10 mouse cellular contexts compared by ENCODE assay signal in the genomic region with DNA sequence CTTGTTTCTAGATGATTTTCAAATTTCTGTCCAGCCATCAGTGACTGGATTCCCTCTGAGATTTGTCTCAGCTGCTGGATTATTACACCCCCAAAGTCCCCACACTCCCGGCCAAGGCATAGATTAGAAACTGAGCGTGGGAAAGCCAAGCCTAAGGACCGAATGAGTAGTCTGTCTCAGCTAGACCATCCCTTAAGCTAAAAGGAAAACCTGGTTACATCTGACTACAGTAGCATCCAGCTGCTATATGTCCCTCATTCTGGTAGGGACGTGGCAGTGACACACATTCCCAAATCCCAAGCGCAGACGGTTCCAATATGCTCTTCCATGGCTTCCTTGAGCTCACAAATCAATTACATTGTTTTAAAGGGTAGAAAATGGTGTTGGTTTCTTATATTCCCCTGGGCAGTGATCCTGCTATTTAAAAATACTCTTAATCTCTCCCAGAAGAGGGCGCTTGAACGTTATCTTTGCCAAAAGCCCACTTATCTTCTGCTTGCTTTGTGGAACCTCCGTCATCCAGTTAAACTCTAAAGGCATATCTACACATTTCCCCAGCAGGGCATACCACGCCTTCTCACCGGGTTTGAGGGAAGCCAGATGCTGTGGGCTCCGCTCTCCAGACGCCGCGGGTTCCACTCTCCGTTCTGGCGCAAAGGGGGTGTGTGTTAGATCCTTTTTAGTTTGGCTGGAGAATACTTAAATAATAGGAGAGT. TPM values are rescaled to one million over a fixed set of nuclear protein-coding genes. Genes with fewer than 3 reads are reported as not detected.
DNase-seq lines count a peak whose midpoint lies in the region; ATAC-seq and TF ChIP-seq lines count a peak whose summit lies in the region.
"Had no signal": no experiment of that assay in that cellular context is flagged by ENCODE, and none has a peak within 500 bp of the region (broad histone marks: within the 10 kb centered on the region; RNA-seq: fewer than 3 reads in every experiment).

No protein-coding gene starts in this region.

- H3K4me1 ChIP-seq in midbrain, postnatal 0 days (ENCODE audit: insufficient read depth, low read length): 0 out of 2 replicates have a peak, but pooled peaks cover 3% of the 10 kb centered on the region

- H3K4me2 ChIP-seq in midbrain, postnatal 0 days (ENCODE audit: low read depth, low read length, poor library complexity, severe bottlenecking): no peak overlapping the region

- no peak overlapping the region for H3K9ac ChIP-seq in midbrain, postnatal 0 days (replicated peaks; ENCODE audit: low read length, poor library complexity, severe bottlenecking)

- no peak for ATAC-seq in midbrain, postnatal 0 days (ENCODE audit: low FRiP score)

- TF ChIP-seq CTCF in midbrain, postnatal 0 days (IDR thresholded peaks at IDR 0.05): peak; percentile 62

- WGBS in midbrain, postnatal 0 days: 41% methylated on average over 17 of the region's 17 CpGs

- H3K4me3 ChIP-seq in midbrain, postnatal 0 days (ENCODE audit: low read depth, low read length): no peak overlapping the region

- no peak overlapping the region for H3K27ac ChIP-seq in midbrain, postnatal 0 days (ENCODE audit: low read depth, low read length)

- peak; percentile 91 for DNase-seq in heart, adult 11 months
- DNase-seq in heart, postnatal 25 days (ENCODE audit: low spot score): no peak
- peak; percentile 52 for DNase-seq in ZHBTc4 (ENCODE audit: low read depth, low spot score)
- peak; percentile 35 to 45 for DNase-seq in heart, adult 9 months (ENCODE audit: low spot score in 2 of 2)
- peak; percentile 48 to 55 for DNase-seq in kidney, postnatal 4 days
- DNase-seq in midbrain, postnatal 0 days (ENCODE audit: low spot score): peak; percentile 66
- no peak for DNase-seq in testis, postnatal 10 days (ENCODE audit: low spot score)
- no peak for DNase-seq in Muller cell, postnatal 12 days (ENCODE audit: inconsistent ontology term)

- intact Hi-C loops in heart, postnatal 25 days (cut with DNase I): loop anchor here (5.0 kb wide), 1 partner anchor 67 kb away; no protein-coding TSS in a partner anchor

- no peaks in the 10 kb centered on the region for H3K27me3 ChIP-seq in midbrain, postnatal 0 days (ENCODE audit: insufficient read depth, low read length)

- no peaks in the 10 kb centered on the region for H3K36me3 ChIP-seq in midbrain, postnatal 0 days (ENCODE audit: insufficient read depth, low read length)

- H3K9me3 ChIP-seq in midbrain, postnatal 0 days (ENCODE audit: low read length): no peaks in the 10 kb centered on the region

RNA-seq across cellular contexts. Expression of a gene that starts 46.0 kb away (rescaled TPM):
- not detected for total RNA-seq in heart, postnatal 25 days (2021)
- 0.19 TPM in 1 of 2 replicates, not detected in the other for total RNA-seq in midbrain, postnatal 0 days (2014; rRNA removed)
- polyA plus RNA-seq in midbrain, postnatal 0 days (2015; fragmentation: Nextera tagmentation; extraction: Ambion mirVana): 0.10 and 0.26 TPM in 2 replicates
- total RNA-seq: ES-E14; layer of hippocampus, postnatal 10 days had no signal

Comparison
In these comparisons a context has a peak if more than half of its experiments do, and no peak if none do; other contexts are left out.
1. DNase-seq: peak in heart, adult 11 months (single experiment), ZHBTc4 (single experiment), heart, adult 9 months (2 of 2), kidney, postnatal 4 days (2 of 2) and midbrain, postnatal 0 days (single experiment); none in heart, postnatal 25 days (single experiment), testis, postnatal 10 days (single experiment) and Muller cell, postnatal 12 days (single experiment).